Mouse (Mus musculus) embryo, embryonic 9.5 days (tissue): ENCODE data around the gene Trim67.
A peak's percentile ranks its signal among the peaks of the same experiment; 100 is the strongest.

ENCODE experiments used
- DNase-seq: peaks from one replicate; pipeline ENCODE4 v3.0.0-alpha.2; 2017; ENCODE audit errors: extremely low spot score

Gene Trim67

DNA sequence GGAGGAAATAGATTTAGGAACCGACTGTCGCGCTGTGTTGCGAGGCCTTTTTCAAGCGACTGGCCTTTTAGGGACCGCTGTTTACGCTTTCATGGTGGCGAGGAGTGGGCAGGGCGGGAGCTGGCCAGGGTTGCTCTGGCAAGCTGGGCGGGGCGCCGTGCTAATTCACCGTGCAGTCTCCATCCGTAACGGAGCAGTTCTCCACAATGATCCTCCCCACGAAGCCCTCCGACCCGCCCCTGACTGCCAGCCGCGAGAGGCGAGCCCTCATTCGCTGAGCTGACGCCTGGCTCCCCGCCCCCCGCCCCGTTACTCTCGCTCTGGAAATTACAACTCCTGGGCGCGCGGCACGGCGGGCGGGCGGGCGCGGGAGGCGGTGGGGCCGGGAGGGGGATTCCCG is at the start of gene Trim67:
Gene Trim67 (plus strand): TSS at position 385 of the 400 bp plus-strand sequence.
- peak; percentile 85 for DNase-seq

DNA sequence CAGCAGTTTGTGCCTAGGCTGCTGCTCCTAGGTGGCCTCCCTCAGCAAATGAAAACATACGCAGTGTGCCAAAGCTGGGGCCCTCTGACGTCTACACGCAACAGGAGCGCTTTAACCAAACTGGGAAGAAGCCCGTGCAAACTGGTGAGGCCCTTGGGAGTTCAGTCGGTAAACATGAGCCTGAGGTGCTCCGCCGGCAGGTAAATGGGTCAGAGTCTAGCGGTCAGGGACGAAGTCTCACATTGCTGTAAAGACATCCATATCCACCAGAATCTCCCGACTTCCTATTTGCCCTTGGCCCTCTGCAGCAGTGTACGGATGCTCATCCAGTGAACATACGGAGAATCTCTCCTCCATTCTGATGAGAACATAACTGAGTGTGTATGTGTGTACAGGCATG is 46.2 kb upstream of the Trim67 start:
- DNase-seq = no peak

DNA sequence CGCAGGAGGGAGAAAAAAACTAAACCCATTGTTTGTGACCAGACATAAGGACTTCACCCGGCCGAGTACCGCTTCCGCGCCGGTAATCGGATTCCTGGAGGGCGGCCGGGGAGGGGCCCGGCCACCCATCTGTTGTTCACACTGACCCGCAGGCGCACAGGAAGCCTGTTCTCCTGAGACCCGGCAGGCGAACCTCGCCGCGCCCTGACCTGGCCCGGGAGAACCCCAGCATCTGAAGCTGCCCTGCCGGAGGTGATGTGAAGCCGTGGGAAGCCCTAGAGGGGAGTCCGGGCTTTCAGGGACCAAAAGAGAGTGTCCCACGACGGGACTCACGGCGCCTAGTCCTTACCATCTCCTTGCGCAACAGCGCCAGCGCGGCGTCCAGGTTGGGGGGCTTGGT is 41.7 kb upstream of the Trim67 start:
- peak; percentile 34 for DNase-seq

DNA sequence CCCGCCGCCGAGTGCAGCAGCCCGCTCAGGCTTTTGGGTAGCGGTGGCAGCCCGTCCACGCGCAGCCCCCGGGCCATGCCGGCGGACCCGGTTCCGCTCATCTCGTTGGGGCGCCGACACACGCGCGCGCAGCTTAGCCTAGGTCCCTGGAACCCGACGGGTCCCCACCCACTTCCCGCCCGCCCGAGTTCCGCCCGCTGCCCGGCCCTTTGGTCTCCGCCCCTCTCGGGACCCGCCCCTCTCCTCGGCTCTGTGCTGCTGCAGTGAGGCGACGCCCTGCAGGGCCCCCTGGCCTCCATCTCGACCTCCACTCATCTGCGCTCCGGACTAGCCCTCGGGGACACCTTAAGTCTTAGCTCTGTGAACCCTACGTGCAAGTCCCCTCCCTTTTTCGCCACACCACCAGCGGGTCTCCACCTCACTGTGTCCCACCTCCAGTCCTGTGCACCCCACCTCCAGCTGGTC is 41.2 kb upstream of the Trim67 start, which contains the start of gene Fam89a:
Gene Fam89a (minus strand): TSS at position 124 of the 465 bp plus-strand sequence.
- peak; percentile 80 for DNase-seq

DNA sequence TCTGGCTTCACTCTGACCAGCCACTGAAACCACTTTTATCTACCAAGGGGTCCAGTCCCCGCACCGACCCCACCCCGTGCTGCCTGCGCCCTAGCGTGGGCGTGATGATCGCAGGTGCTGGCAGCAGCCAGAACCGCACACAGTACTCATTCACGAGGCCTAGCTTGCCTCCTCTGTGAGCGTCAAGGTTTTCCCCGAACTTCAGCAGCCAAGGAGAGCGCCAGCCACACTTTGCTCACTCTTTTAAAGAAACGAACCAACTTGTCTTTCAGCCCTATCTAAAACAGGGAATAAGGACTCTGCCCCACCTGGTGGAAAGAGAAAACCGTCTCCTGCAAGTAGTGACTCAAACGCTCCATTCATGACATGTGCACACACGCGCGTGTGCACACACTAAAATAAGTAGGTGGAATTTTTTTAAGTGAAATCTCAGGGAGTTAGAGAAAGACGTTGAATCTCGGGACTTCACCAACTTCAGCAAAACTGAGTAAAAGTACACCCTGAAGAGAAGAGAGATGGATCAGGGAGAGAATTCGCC is 40.5 kb upstream of the Trim67 start:
- no peak for DNase-seq

DNA sequence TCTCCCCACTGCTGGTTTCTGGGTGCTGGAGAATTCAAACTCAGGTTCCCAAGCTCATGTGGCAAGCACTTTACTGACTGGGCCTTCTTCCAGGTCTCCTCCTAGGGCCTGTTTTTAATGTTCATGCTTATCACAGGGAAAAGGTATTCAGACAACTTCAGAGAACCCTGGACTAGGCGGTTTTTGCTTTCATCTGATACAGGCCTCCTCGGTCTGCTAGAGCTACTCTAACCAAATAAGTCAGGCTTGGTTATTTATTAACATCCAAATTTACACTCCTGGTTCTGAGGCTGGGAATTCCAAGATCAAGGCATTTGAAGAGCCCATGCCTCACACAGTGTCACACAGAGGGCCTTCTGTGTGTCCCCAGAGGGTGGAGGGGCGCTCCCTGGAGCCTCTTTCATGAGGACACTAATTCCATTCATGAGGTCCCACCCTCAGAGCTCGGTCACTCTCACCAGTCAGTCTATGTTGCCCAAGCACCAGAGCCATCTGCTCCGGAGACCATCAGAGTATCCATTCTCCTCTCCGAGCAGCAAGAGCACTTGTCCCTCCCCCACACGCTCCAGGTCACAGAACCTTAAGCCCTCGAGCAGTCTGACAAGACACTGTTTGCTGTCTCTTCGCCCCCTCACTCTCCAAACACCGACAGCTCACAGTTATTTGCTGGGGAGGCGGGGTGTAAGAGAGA is 38.6 kb upstream of the Trim67 start:
- peak; percentile 25 for DNase-seq

DNA sequence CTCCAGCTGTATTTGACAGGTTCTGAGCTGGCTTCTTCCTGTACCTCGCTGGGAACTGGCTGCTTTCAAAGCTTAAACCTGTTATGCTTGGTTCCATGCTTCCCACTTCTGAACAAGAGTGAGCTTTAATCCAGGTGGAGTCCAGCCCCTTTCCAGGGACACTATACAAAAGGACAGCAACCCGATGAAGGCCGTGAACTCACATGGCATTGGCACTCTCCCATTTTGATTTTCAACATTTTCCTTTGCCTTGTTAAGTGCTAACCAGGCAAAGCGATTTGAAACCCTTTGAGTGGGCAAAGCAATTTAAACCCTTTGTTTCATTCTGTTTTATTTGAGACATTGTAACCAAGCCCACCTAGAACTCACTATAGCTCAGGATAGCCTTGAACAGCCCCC is 38.1 kb upstream of the Trim67 start:
- no peak for DNase-seq

DNA sequence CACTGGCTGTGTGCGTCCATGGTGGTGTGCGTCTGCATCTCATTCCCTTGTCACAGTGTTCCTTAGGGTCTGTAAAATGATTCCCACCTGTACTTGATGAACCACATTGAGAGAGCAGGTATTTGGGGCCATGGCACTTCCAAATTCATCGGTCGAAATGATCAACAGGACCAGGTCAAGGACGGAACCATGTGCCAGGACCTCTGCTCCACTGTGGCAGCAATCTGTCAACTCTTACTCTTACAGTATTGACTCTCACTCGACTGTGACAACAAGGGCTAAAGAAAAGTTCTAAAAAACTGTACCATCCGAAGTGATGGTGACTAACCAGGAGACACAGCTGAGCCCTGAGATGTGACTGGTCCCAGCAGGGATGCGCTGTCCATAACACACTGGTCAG is 37.4 kb upstream of the Trim67 start:
- DNase-seq = no peak

DNA sequence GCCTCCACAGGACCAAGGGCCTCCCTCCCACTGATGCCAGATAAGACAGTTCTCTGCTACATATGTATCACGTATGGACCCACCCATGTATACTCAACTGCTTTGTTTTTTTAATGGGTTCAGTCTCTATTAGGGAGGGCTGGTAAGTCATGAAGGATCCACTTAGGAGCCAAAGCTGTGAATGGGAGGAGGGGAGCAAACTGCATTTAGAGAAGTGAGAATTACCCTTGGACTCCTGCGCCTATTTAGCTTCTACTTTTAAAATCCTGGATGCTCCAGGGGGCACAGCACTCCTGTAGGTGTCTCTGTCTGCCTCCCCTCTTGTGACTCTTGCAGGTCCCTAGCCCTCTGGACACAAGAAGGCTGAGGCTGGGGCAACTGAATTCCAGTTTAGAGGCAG is 36.7 kb upstream of the Trim67 start:
- no peak for DNase-seq

DNA sequence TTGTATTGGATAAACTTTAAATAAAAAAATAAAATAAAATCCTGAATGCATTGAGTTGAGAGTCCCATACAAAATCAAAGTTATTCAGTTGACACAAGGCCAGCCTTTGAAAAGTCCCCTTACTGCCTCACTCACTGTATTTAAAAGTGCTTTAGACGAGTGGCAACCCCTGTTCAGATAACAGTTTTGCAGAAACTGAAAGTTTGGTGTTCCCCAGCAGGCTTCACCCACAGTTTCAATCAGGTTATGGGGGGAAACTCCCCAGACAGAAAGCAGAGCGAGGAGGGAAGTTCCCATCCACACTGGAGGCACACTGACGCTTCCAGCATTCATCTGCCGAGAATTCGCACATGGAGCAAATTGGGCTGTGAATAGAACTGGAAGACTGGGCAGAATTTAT is 36.3 kb upstream of the Trim67 start:
- DNase-seq = no peak

DNA sequence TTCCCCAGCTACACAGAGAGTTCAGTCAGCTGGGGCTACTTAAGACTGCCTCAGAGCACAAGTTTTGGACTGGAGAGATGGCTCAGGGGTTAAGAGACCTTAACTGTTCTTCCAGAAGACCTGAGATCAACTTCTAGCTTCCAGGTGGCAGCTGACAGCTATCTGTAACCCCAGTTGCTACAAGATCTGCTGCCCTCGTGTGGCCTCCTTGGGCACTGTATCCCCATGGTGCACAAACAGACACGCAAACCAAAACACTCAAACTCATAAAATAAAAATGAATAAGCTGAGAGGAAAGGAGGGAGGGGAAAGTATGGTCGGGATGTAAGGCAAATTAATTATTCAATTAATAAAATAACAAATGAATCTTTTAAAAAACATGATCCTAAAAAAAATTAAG is 34.3 kb upstream of the Trim67 start:
- DNase-seq = no peak

DNA sequence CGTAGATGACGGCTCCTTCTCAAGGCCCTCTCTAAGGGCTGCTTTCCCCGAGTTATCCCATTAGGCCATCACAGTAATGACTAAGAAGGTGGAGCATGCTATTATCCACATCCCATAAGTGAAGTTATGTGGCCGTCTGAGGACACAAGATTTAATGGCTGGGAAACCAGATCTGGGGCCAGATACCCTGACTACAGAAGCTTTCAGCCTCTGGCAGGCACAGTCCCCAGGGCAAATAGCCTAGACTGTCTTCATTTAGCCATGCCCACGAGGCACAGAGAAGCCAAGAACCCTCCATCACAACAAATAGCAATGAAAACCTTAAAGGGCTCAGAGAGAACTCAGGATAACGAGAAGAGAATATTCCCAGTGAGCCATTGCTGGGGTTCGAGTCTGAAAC is 29.8 kb upstream of the Trim67 start:
- DNase-seq = no peak

DNA sequence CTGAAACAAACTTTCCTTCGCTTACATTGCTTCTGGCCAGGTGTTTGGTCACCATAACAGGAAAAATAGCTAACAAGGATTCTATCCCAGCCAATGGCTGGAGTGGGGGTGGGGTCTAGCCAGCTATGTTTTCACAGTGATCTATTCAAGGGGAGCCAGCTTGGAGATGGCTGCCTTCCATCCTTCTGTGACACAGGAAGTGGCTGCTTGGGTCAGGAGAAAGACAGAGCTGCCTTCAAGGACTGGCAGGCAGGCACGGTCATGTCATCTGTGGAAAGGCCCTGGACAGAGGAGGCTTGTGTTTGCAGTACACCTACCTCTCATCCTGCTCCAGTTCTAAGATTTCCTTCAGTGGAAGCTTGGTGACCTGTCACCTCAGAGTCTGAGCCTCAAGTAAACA is 20.5 kb upstream of the Trim67 start:
- no peak for DNase-seq

DNA sequence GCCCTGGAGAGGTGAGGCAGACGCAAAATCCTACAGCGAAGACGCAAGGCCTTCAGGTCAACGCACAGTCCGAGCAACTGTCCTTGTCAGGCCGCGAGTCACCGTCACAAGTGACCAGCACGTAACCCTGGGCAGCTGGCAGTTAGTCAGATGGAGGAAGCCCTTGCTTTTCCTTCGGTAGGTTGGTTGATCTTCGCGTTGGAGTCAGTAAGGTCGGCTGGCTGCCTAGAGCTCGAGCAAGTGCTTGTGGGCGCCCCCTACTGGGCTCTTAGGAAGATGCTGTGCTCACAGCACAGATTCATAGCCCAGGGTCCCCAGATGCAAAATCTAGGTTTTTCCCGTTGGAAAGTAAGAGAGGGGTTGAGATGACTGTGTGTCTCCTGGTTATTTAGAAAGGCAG is 17.2 kb upstream of the Trim67 start:
- peak; percentile 74 for DNase-seq

DNA sequence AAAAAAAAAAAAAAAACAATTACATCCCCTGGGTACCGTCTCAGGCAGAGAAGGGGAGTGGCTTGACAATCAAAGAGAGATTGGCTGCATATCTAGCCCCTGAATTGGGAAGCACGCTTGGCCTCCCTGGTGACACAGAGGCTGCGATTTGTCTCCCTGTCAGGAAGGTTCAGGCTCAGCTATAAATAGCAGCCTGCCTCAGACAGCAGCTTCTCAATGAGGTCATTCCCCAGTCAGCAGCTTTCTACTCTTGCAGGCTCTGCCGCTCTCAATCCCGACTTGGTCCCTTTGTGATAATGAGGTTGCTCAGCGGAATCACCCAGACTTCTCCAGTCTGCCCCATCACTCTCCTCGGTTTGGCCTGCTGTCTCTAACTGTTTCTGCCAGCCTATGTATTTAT is 12.7 kb upstream of the Trim67 start:
- DNase-seq = peak; percentile 23

DNA sequence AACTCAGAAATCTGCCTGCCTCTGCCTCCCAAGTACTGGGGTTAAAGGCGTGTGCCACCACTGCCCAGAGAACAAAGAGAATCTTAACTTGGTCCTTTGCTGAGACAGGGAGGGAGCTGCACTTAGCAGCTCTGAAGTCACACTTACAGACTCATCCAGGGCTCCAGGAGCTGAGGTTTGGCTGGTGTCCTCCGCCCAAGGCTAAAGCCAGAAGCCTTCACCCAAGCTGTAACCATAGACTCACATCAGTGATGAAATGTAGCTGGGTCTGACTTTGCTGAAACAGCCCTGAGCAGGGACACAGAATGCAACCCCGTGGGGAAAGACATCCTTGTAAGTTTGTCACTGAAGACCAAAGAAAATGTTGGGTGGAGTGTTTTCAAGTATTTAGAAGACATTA is 10.5 kb upstream of the Trim67 start:
- no peak for DNase-seq

DNA sequence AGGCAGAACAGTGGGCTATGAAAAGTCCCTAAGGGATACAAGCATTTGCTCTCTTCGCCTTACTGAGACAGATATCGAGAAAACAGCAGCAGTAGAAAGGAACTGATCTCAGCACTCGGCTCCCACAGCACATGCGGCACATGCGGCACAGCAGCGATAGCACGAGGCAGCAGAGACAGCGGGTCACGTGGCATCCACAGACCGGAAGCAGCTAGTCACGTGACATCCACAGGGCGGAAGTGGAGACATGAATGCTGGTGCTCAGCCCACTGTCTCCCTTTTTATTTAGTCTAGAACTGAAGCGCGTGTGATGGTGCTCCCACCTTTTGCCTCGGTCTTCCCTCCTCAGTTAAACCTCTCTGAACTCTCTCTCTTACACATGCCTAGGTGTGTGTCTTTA is 9.7 kb upstream of the Trim67 start:
- no peak for DNase-seq

DNA sequence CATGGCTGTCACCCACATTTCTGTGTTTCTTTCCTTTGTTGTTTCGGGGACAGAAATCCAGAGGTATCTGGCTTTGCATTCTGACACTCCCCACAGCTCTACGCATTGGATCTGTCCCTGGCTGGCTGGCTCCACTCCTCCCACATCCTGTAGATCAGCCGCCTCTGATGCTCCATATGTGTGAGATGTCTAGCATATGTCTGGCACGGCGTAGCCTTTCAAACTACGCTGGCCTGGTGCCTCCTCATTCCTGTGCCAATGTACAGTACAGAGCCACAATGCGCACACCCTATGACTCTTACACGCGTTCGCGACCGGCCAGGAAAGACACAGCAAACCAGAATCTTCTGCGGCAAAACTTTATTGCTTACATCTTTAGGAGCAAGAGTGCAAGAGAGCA is 8.3 kb upstream of the Trim67 start:
- DNase-seq = no peak

DNA sequence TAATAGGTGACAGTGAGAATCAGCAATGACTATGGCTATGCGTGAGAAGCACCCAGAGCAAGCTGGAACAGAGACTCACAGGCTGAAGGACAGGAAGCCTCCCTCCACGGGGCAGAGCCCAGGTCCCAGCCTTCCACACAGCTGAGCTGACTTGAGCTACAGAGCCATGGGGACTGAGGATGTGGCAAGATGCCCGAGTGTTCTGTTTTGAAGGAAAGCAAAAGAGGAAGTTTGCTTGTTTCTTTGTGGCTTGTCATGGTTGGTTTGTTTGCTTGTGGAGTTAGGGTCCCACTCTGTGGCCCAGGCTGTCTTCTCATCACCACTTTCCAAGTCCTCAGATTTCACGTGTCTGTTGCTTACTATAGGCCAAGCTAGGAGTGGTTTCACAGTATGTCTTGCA is 2.2 kb upstream of the Trim67 start:
- DNase-seq = no peak

DNA sequence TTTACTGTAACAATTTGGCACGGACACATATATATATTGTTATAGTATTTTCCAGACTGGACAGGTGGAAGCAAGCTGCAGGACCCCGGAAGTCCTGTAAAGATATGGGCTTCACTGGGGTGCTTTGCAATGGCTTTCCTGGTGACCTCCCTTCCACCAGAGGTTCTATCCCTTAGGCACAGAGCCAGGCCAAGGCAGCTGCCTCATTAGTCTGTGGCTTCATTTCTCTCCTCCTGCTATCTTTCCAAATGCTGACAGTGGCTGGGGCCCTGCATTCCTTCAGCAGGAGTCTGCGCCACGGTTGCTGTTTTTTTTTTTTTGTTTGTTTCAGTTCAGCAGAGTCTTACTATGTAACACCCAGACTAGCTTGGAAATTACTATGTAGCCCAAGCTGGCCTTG is 1.1 kb upstream of the Trim67 start:
- no peak for DNase-seq

DNA sequence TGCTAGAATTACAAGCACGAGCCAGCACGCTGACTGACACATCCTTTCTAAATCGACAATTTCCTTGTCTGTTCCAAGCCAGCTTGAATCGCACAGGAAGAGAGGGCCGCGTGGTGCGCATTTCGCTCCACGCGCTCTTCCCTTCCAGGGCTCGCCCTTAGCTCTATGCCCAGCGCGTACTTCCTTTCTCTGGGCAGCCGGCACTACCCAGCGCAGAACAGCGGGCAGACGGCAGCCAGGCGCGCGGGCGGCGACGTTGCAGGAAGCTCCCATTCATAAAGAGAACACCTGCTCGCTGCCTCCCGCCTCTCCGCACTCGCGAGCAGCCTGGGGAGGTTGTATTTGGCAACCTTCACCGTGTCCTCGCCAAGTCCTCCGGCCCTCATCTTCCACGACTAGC is 706 bp upstream of the Trim67 start:
- DNase-seq = peak; percentile 33

DNA sequence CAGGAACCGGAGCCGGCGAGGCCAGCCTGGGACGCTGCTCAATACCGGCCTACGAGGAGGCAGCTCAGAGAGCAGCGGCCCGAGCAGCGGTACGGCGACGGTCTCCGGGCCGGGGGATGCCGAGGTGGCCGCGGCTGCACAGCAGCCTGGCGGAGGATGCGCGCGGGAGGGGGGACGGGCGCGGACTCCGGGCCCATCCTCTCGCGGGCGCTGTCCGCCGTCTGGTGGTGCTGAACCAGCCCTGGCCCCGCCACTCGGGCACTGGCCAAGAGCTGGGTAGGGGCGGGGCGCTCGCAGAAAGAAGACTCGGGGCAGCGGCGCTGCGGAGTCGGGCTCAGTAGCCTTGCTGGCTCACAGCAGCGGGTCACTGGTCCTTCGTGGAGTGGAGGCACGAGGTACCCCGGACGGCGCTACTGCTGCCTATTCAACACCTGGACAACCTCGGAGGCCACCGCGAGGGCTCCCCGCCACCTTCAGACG is 320 bp downstream of the Trim67 start:
- DNase-seq = peak; percentile 91

DNA sequence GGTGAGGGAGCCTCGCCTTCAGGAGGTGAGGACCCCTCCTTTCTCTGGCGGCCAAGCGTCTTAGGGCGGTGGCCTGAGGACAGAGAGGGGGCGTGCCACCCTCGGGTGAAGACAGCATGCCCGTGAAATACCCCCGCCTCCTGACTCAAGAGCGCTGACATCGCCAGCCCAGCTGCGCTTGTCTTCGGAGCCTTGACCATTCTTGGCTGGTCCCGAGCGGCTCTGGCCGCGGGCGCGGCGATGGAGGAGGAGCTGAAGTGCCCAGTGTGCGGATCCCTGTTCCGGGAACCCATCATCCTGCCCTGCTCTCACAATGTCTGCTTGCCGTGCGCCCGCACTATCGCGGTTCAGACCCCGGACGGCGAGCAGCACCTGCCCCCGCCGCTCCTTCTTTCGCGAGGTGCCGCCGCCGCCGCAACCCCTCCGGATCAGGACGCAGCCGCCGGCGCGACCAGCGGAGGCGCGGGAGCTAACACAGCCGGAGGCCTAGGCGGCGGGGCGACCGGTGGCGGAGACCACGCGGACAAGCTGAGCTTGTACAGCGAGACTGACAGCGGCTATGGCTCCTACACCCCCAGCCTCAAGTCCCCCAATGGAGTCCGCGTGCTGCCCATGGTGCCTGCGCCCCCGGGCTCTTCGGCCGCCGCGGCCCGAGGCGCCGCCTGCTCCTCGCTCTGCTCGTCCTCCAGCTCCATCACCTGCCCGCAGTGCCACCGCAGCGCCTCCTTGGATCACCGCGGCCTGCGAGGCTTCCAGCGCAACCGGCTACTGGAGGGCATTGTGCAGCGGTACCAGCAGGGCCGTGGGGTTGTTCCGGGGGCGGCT is 981 bp downstream of the Trim67 start:
- peak; percentile 32 for DNase-seq
